Mouse (Mus musculus) limb, embryonic 10.5 days (tissue): ENCODE data around the gene Rnf222. TPM values are rescaled to one million over a fixed set of nuclear protein-coding genes. Genes with fewer than 3 reads are reported as not detected.
A peak's percentile ranks its signal among the peaks of the same experiment; 100 is the strongest.

Experiments used
- DNase-seq: peaks from one replicate; pipeline ENCODE4 v3.0.0-alpha.2; 2017; ENCODE audit warnings: low spot score
- H3K27ac ChIP-seq: fragments of 300-500 bp; sonication (generic); 2 replicates; pipeline ENCODE4 v1.5.1; 2016; ENCODE audit warnings: mild to moderate bottlenecking
- H3K27me3 ChIP-seq: fragments of 300-500 bp; sonication (generic); 2 replicates; pipeline ENCODE4 v1.6.1; 2016; ENCODE audit warnings: low read depth, mild to moderate bottlenecking; ENCODE audit not compliant: poor library complexity, severe bottlenecking
- H3K36me3 ChIP-seq: fragments of 300-500 bp; sonication (generic); 2 replicates; pipeline ENCODE4 v1.6.1; 2016; ENCODE audit warnings: mild to moderate bottlenecking, moderate library complexity
- H3K4me1 ChIP-seq: fragments of 300-500 bp; sonication (generic); 2 replicates; pipeline ENCODE4 v1.6.1; 2016
- H3K4me3 ChIP-seq: fragments of 300-500 bp; sonication (generic); 2 replicates; pipeline ENCODE4 v1.5.1; 2016; ENCODE audit warnings: mild to moderate bottlenecking, moderate library complexity
- H3K9me3 ChIP-seq: fragments of 300-500 bp; sonication (generic); replicated peaks from 2 replicates; pipeline ENCODE4 v1.6.1; 2016; ENCODE audit warnings: mild to moderate bottlenecking
- WGBS: fragments of 180-500 bp; shearing (Covaris S2); methylation state at CpG from one replicate; pipeline ENCODE4 v1.1.7; 2016; 5-methylcytosine and 5-hydroxymethylcytosine counted together
- polyA plus RNA-seq: library from polyadenylated mRNA; unstranded; fragments of >200 nt; fragmentation: Nextera tagmentation; extraction: Ambion mirVana; gene quantifications from 2 replicates; pipeline ENCODE4 v1.2.1, GENCODE M21; 2016

Gene Rnf222
- polyA plus RNA-seq, result 0.04 and 0.09 TPM in 2 replicates

GRCm38 (mm10) chr11:68888253-68888652, at the start of gene Rnf222:
Rnf222 (plus strand) TSS chr11:68888553.
- Histone ChIP-seq H3K9me3 (no peaks in the 10 kb centered on the region), H3K27ac (no peak within 1 kb of the TSS), H3K4me3 (no peak within 1 kb of the TSS), H3K36me3 (no peaks in the 10 kb centered on the region), H3K27me3 (0 out of 2 replicates have a peak, but pooled peaks cover 6% of the 10 kb centered on the region), H3K4me1 (peaks cover 12% of the 10 kb centered on the region)
- no peak for DNase-seq
- 37% methylated on average over 6 of the region's 6 CpGs for WGBS

- 93% methylated on average over 5 of the region's 5 CpGs for WGBS
Measured at GRCm38 (mm10) chr11:68839606-68840005, 48.7 kb upstream of the Rnf222 start.

GRCm38 (mm10) chr11:68850862-68851261, 37.5 kb upstream of the Rnf222 start:
- no peak overlapping the region for H3K27ac ChIP-seq
- no peaks in the 10 kb centered on the region for H3K27me3 ChIP-seq
- DNase-seq, result no peak
- 89% methylated on average over 7 of the region's 7 CpGs for WGBS
- H3K9me3 ChIP-seq, result no peaks in the 10 kb centered on the region
- H3K4me3 ChIP-seq, result 0 out of 2 replicates have a peak overlapping the region, but pooled peaks have one; percentile 4
- H3K4me1 ChIP-seq, result peaks cover 24% of the 10 kb centered on the region
- no peaks in the 10 kb centered on the region for H3K36me3 ChIP-seq

More at GRCm38 (mm10) chr11:68839606-68840005, 48.7 kb upstream of the Rnf222 start:
- Histone ChIP-seq H3K9me3 (no peaks in the 10 kb centered on the region), H3K27ac (no peak overlapping the region), H3K4me1 (no peaks in the 10 kb centered on the region), H3K4me3 (no peak overlapping the region), H3K36me3 (peaks cover 81% of the 10 kb centered on the region), H3K27me3 (no peaks in the 10 kb centered on the region)
- peak; percentile 15 for DNase-seq

- Histone ChIP-seq H3K9me3 (no peaks in the 10 kb centered on the region), H3K36me3 (no peaks in the 10 kb centered on the region), H3K4me1 (peaks cover 24% of the 10 kb centered on the region), H3K4me3 (peak overlapping the region; percentile 70), H3K27ac (peak overlapping the region; percentile 86), H3K27me3 (no peaks in the 10 kb centered on the region)
- 6% methylated on average over 13 of the region's 13 CpGs for WGBS
- no peak for DNase-seq
Measured at GRCm38 (mm10) chr11:68851644-68852485, 36.5 kb upstream of the Rnf222 start.

- Histone ChIP-seq H3K4me1 (peaks cover 24% of the 10 kb centered on the region), H3K4me3 (peak overlapping the region; percentile 70), H3K9me3 (no peaks in the 10 kb centered on the region), H3K27me3 (no peaks in the 10 kb centered on the region), H3K27ac (peak overlapping the region; percentile 86), H3K36me3 (no peaks in the 10 kb centered on the region)
- peak; percentile 73 for DNase-seq
- WGBS, result 0% methylated on average over 36 of the region's 36 CpGs
Measured at GRCm38 (mm10) chr11:68852486-68852901, 35.9 kb upstream of the Rnf222 start.

- no peaks in the 10 kb centered on the region for H3K27me3 ChIP-seq
- no peaks in the 10 kb centered on the region for H3K36me3 ChIP-seq
- no peaks in the 10 kb centered on the region for H3K9me3 ChIP-seq
- H3K4me3 ChIP-seq, result peak overlapping the region; percentile 70
- H3K27ac ChIP-seq, result peak overlapping the region; percentile 86
- H3K4me1 ChIP-seq, result peaks cover 24% of the 10 kb centered on the region
- DNase-seq, result peak; percentile 100
- 0% methylated on average over 42 of the region's 42 CpGs for WGBS
Measured at GRCm38 (mm10) chr11:68852932-68853409, 35.4 kb upstream of the Rnf222 start.

- peak overlapping the region; percentile 86 for H3K27ac ChIP-seq
- H3K27me3 ChIP-seq, result no peaks in the 10 kb centered on the region
- peak; percentile 23 for DNase-seq
- WGBS, result 47% methylated on average over 14 of the region's 14 CpGs
- H3K4me3 ChIP-seq, result peak overlapping the region; percentile 70
- peaks cover 24% of the 10 kb centered on the region for H3K4me1 ChIP-seq
- H3K36me3 ChIP-seq, result no peaks in the 10 kb centered on the region
- no peaks in the 10 kb centered on the region for H3K9me3 ChIP-seq
Measured at GRCm38 (mm10) chr11:68853611-68854401, 34.5 kb upstream of the Rnf222 start.

GRCm38 (mm10) chr11:68854621-68855020, 33.7 kb upstream of the Rnf222 start:
- Histone ChIP-seq H3K36me3 (no peaks in the 10 kb centered on the region), H3K4me1 (peaks cover 24% of the 10 kb centered on the region), H3K27ac (no peak overlapping the region), H3K4me3 (no peak overlapping the region), H3K27me3 (no peaks in the 10 kb centered on the region), H3K9me3 (no peaks in the 10 kb centered on the region)
- DNase-seq, result no peak
- WGBS, result 93% methylated on average over 3 of the region's 3 CpGs

- H3K27me3 ChIP-seq, result no peaks in the 10 kb centered on the region
- WGBS, result 86% methylated on average over 3 of the region's 3 CpGs
- no peaks in the 10 kb centered on the region for H3K9me3 ChIP-seq
- no peak overlapping the region for H3K27ac ChIP-seq
- no peak overlapping the region for H3K4me3 ChIP-seq
- no peak for DNase-seq
- no peaks in the 10 kb centered on the region for H3K36me3 ChIP-seq
- peaks cover 10% of the 10 kb centered on the region for H3K4me1 ChIP-seq
Measured at GRCm38 (mm10) chr11:68857329-68857728, 31.0 kb upstream of the Rnf222 start.

- H3K36me3 ChIP-seq, result no peaks in the 10 kb centered on the region
- H3K4me3 ChIP-seq, result no peak overlapping the region
- no peak for DNase-seq
- WGBS, result 81% methylated on average over 8 of the region's 8 CpGs
- no peaks in the 10 kb centered on the region for H3K9me3 ChIP-seq
- H3K27me3 ChIP-seq, result no peaks in the 10 kb centered on the region
- no peak overlapping the region for H3K27ac ChIP-seq
- no peaks in the 10 kb centered on the region for H3K4me1 ChIP-seq
Measured at GRCm38 (mm10) chr11:68859943-68860593, 28.3 kb upstream of the Rnf222 start.

GRCm38 (mm10) chr11:68862260-68862659, 26.1 kb upstream of the Rnf222 start:
- Histone ChIP-seq H3K9me3 (no peaks in the 10 kb centered on the region), H3K27ac (no peak overlapping the region), H3K4me3 (no peak overlapping the region), H3K27me3 (no peaks in the 10 kb centered on the region), H3K4me1 (no peaks in the 10 kb centered on the region), H3K36me3 (no peaks in the 10 kb centered on the region)
- WGBS, result 77% methylated on average over 2 of the region's 2 CpGs
- DNase-seq, result no peak

- Histone ChIP-seq H3K27ac (no peak overlapping the region), H3K4me1 (no peaks in the 10 kb centered on the region), H3K9me3 (no peaks in the 10 kb centered on the region), H3K36me3 (no peaks in the 10 kb centered on the region), H3K27me3 (no peaks in the 10 kb centered on the region), H3K4me3 (no peak overlapping the region)
- 70% methylated on average over 4 of the region's 4 CpGs for WGBS
- DNase-seq, result no peak
Measured at GRCm38 (mm10) chr11:68863631-68864091, 24.7 kb upstream of the Rnf222 start.
